Mouse (Mus musculus) heart, postnatal 0 days (tissue): ENCODE measurements around the gene Shroom3. TPM values are rescaled to one million over a fixed set of nuclear protein-coding genes. Genes with fewer than 3 reads are reported as not detected.

Experiments
- ATAC-seq: fragments of 200-750 bp; cut with Nextera tagmentation; 2 replicates; pipeline ENCODE4 v1.8.0; 2017; ENCODE audit warnings: low read depth, moderate number of reproducible peaks, moderate library complexity; ENCODE audit not compliant: insufficient read depth
- DNase-seq: peaks from one replicate; pipeline ENCODE4 v3.0.0-alpha.2; 2016; ENCODE audit warnings: low spot score
- H3K27ac ChIP-seq: fragments of 300-500 bp; sonication (generic); 2 replicates; pipeline ENCODE4 v1.5.1; 2014; ENCODE audit warnings: low read depth, mild to moderate bottlenecking
- H3K27me3 ChIP-seq: fragments of 300-500 bp; sonication (generic); 2 replicates; pipeline ENCODE4 v1.6.1; 2014; ENCODE audit warnings: low read length, mixed read lengths; ENCODE audit not compliant: control insufficient read depth, insufficient read depth
- H3K36me3 ChIP-seq: fragments of 300-500 bp; sonication (generic); replicated peaks from 2 replicates; pipeline ENCODE4 v1.6.1; 2014; ENCODE audit warnings: low read length, mixed read lengths; ENCODE audit not compliant: control insufficient read depth, insufficient read depth
- H3K4me1 ChIP-seq: fragments of 300-500 bp; sonication (generic); 2 replicates; pipeline ENCODE4 v1.6.1; 2014; ENCODE audit warnings: antibody characterized with exemption; ENCODE audit not compliant: control insufficient read depth, insufficient read depth
- H3K4me2 ChIP-seq: fragments of 300-500 bp; sonication (generic); 2 replicates; pipeline ENCODE4 v1.6.1; 2014; ENCODE audit warnings: low read depth, mild to moderate bottlenecking, low read length, moderate library complexity
- H3K4me3 ChIP-seq: fragments of 300-500 bp; sonication (generic); 2 replicates; pipeline ENCODE4 v1.5.1; 2014; ENCODE audit warnings: low read depth, low read length
- H3K9ac ChIP-seq: fragments of 300-500 bp; sonication (generic); replicated peaks from 2 replicates; pipeline ENCODE4 v1.6.1; 2014; ENCODE audit warnings: low read depth, low read length, mixed read lengths
- H3K9me3 ChIP-seq: fragments of 300-500 bp; sonication (generic); replicated peaks from 2 replicates; pipeline ENCODE4 v1.6.1; 2016; ENCODE audit warnings: low read length; ENCODE audit not compliant: control insufficient read depth
- CTCF ChIP-seq: IDR thresholded peaks from 2 replicates; pipeline ENCODE4 v1.5.1; 2016; ENCODE audit warnings: antibody characterized with exemption, control low read depth, low read depth
- EP300 ChIP-seq: IDR thresholded peaks from 2 replicates; pipeline ENCODE4 v1.6.1; 2016; ENCODE audit warnings: antibody characterized with exemption, low read depth
- WGBS: fragments of 180-500 bp; shearing (Covaris S2); extraction: QIAGEN DNeasy Blood & Tissue Kit; methylation state at CpG from one replicate; pipeline ENCODE4 v1.1.7; 2014; 5-methylcytosine and 5-hydroxymethylcytosine counted together
- polyA plus RNA-seq: library from polyadenylated mRNA; unstranded; fragments of >200 nt; fragmentation: Nextera tagmentation; extraction: Ambion mirVana; gene quantifications from 2 replicates; pipeline ENCODE4 v1.2.1, GENCODE M21; 2015
- total RNA-seq: library from RNA; depleted of rRNA; stranded (reverse); fragments of >200 nt; gene quantifications from 2 replicates; pipeline ENCODE4 v1.2.3, GENCODE M21; 2014; ENCODE audit warnings: low replicate concordance

Gene Shroom3
- total and polyA plus RNA-seq, 2 experiments from 2014 or later: 13.3 to 72.4 TPM

- DNase-seq (peak; percentile 80), ATAC-seq (peak; percentile 76)
- no peaks in the 10 kb centered on the region for H3K9me3 ChIP-seq
- no peaks in the 10 kb centered on the region for H3K27me3 ChIP-seq
- H3K4me2 ChIP-seq: peak overlapping the region; percentile 38
- no peak overlapping the region; the same call in 1 of the 2 replicates for H3K9ac ChIP-seq
- H3K4me3 ChIP-seq: no peak overlapping the region; the same call in 1 of the 2 replicates
- peak overlapping the region; percentile 73 for H3K27ac ChIP-seq
- WGBS: 8% methylated on average over 17 of the region's 17 CpGs
- H3K36me3 ChIP-seq: 0 out of 2 replicates have a peak, but pooled peaks cover 8% of the 10 kb centered on the region
- H3K4me1 ChIP-seq: peaks cover 48% of the 10 kb centered on the region
- peak; percentile 91 for TF ChIP-seq EP300
- TF ChIP-seq CTCF: no peak
These were observed 241.7 kb downstream of the Shroom3 start for GRCm38 (mm10) chr5:92924851-92925477.

- Histone ChIP-seq H3K9ac (peak overlapping the region; percentile 48), H3K9me3 (no peaks in the 10 kb centered on the region), H3K27ac (peak overlapping the region; percentile 85), H3K27me3 (no peaks in the 10 kb centered on the region), H3K4me1 (peaks cover 65% of the 10 kb centered on the region), H3K4me3 (no peak overlapping the region), H3K4me2 (no peak overlapping the region), H3K36me3 (no peaks in the 10 kb centered on the region)
- ATAC-seq (no peak), DNase-seq (no peak)
- 50% methylated on average over 10 of the region's 10 CpGs for WGBS
- TF ChIP-seq CTCF (no peak), EP300 (no peak)
These were observed 244.4 kb downstream of the Shroom3 start for GRCm38 (mm10) chr5:92927667-92928066.

- H3K4me1 ChIP-seq: peaks cover 79% of the 10 kb centered on the region
- H3K9me3 ChIP-seq: no peaks in the 10 kb centered on the region
- 0 out of 2 replicates have a peak, but pooled peaks cover 5% of the 10 kb centered on the region for H3K36me3 ChIP-seq
- ATAC-seq: no peak
- no peak overlapping the region for H3K4me2 ChIP-seq
- H3K9ac ChIP-seq: no peak overlapping the region
- no peak for DNase-seq
- 59% methylated on average over 6 of the region's 6 CpGs for WGBS
- H3K27me3 ChIP-seq: no peaks in the 10 kb centered on the region
- TF ChIP-seq EP300 (no peak), CTCF (no peak)
- peak overlapping the region; percentile 85 for H3K27ac ChIP-seq
- no peak overlapping the region for H3K4me3 ChIP-seq
These were observed 247.3 kb downstream of the Shroom3 start for GRCm38 (mm10) chr5:92930557-92930956.

GRCm38 (mm10) chr5:92931298-92931697, 248.1 kb downstream of the Shroom3 start:
- DNase-seq: no peak
- H3K4me2 ChIP-seq: no peak overlapping the region
- peak overlapping the region; percentile 33 for H3K27ac ChIP-seq
- no peak overlapping the region for H3K4me3 ChIP-seq
- no peak for ATAC-seq
- no peaks in the 10 kb centered on the region for H3K27me3 ChIP-seq
- H3K9me3 ChIP-seq: no peaks in the 10 kb centered on the region
- peaks cover 5% of the 10 kb centered on the region; the same call in 1 of the 2 replicates for H3K36me3 ChIP-seq
- 52% methylated on average over 16 of the region's 16 CpGs for WGBS
- no peak for TF ChIP-seq CTCF
- no peak for TF ChIP-seq EP300
- 0 out of 2 replicates have a peak overlapping the region, but pooled peaks have one; percentile 35 for H3K9ac ChIP-seq
- H3K4me1 ChIP-seq: peaks cover 73% of the 10 kb centered on the region

- 13% methylated on average over 10 of the region's 10 CpGs for WGBS
- peak overlapping the region; percentile 35 for H3K4me2 ChIP-seq
- peak overlapping the region; percentile 22; the same call in 1 of the 2 replicates for H3K9ac ChIP-seq
- no peaks in the 10 kb centered on the region for H3K27me3 ChIP-seq
- H3K4me3 ChIP-seq: no peak overlapping the region
- peaks cover 5% of the 10 kb centered on the region; the same call in 1 of the 2 replicates for H3K36me3 ChIP-seq
- DNase-seq (no peak), ATAC-seq (peak; percentile 30; the same call in 1 of the 2 replicates)
- H3K4me1 ChIP-seq: peaks cover 61% of the 10 kb centered on the region
- no peaks in the 10 kb centered on the region for H3K9me3 ChIP-seq
- TF ChIP-seq CTCF (no peak), EP300 (no peak)
- peak overlapping the region; percentile 33 for H3K27ac ChIP-seq
These were observed 249.8 kb downstream of the Shroom3 start for GRCm38 (mm10) chr5:92933010-92933409.
